19 mouse cellular contexts compared by ENCODE assay signal in the genomic region with DNA sequence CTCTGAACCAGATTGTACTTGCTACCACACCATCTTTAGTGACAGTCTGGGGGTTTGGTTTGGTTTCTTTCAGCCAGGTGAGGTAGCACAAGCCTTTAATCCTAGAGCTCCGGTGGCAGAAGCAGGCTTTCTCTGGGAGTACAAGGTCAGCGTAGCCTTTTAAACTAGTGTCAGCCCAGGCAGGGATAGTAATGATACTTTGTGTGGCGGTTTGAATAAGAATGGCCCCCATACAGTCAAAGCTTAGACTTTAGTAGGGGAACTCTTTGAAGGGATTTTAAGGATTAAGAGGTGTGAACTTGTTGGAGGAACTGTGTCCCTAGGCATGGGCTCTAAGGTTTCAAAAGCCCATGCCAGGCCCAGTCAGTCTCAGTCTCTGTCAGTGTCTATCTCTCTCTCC.
"Had no signal": no experiment of that assay in that cellular context is flagged by ENCODE, and none has a peak within 500 bp of the region (broad histone marks: within the 10 kb centered on the region; RNA-seq: fewer than 3 reads in every experiment).

No protein-coding gene starts in this region.

- DNase-seq: cerebellum, adult 9-11 months; cerebellum, postnatal 10 days; cerebellum, postnatal 14 days; cerebellum, postnatal 25 days; cerebellum, postnatal 36 days; embryo, embryonic 11 days; forebrain, postnatal 0 days; gastrocnemius, adult 2 months; gastrocnemius, postnatal 10 days; gastrocnemius, postnatal 14 days; gastrocnemius, postnatal 25 days; gastrocnemius, postnatal 36 days; heart, adult 11 months; heart, adult 18-20 months; heart, adult 2 months had no signal

- ATAC-seq: forebrain, embryonic 13.5 days; forebrain, embryonic 14.5 days; forebrain, embryonic 15.5 days; forebrain, embryonic 16.5 days; forebrain, postnatal 0 days had no signal
